Mouse (Mus musculus) hindbrain, embryonic 13.5 days (tissue): ENCODE results near the gene Ptprt. TPM values are rescaled to one million over a fixed set of nuclear protein-coding genes. Genes with fewer than 3 reads are reported as not detected.

Source experiments
- ATAC-seq: fragments of 200-750 bp; cut with Nextera tagmentation; 2 replicates; pipeline ENCODE4 v1.8.0; 2017; ENCODE audit warnings: moderate TSS enrichment; ENCODE audit not compliant: low FRiP score
- H3K27ac ChIP-seq: fragments of 300-500 bp; sonication (generic); 2 replicates; pipeline ENCODE4 v1.5.1; 2015; ENCODE audit warnings: inconsistent platforms, mild to moderate bottlenecking, moderate library complexity
- H3K27me3 ChIP-seq: fragments of 300-500 bp; sonication (generic); 2 replicates; pipeline ENCODE4 v1.6.1; 2015; ENCODE audit warnings: mild to moderate bottlenecking, inconsistent platforms
- H3K36me3 ChIP-seq: fragments of 300-500 bp; sonication (generic); 2 replicates; pipeline ENCODE4 v1.6.1; 2015; ENCODE audit warnings: mild to moderate bottlenecking, inconsistent platforms
- H3K4me1 ChIP-seq: fragments of 300-500 bp; sonication (generic); replicated peaks from 2 replicates; pipeline ENCODE4 v1.6.1; 2015; ENCODE audit warnings: inconsistent platforms
- H3K4me2 ChIP-seq: fragments of 300-500 bp; sonication (generic); 2 replicates; pipeline ENCODE4 v1.6.1; 2015; ENCODE audit warnings: inconsistent platforms, mild to moderate bottlenecking, moderate library complexity
- H3K4me3 ChIP-seq: fragments of 300-500 bp; sonication (generic); 2 replicates; pipeline ENCODE4 v1.5.1; 2015; ENCODE audit warnings: mild to moderate bottlenecking, inconsistent platforms
- H3K9ac ChIP-seq: fragments of 300-500 bp; sonication (generic); 2 replicates; pipeline ENCODE4 v1.6.1; 2015; ENCODE audit warnings: mild to moderate bottlenecking, inconsistent platforms
- H3K9me3 ChIP-seq: fragments of 300-500 bp; sonication (generic); 2 replicates; pipeline ENCODE4 v1.6.1; 2016; ENCODE audit warnings: inconsistent platforms
- WGBS: fragments of 180-500 bp; shearing (Covaris S2); methylation state at CpG from one replicate; pipeline ENCODE4 v1.1.7; 2015; 5-methylcytosine and 5-hydroxymethylcytosine counted together
- polyA plus RNA-seq: library from polyadenylated mRNA; unstranded; fragments of >200 nt; fragmentation: Nextera tagmentation; extraction: Ambion mirVana; gene quantifications from 2 replicates; pipeline ENCODE4 v1.2.1, GENCODE M21; 2015

The Ptprt gene
- polyA plus RNA-seq, 1 experiment from 2014 or later = 8.4 TPM

DNA sequence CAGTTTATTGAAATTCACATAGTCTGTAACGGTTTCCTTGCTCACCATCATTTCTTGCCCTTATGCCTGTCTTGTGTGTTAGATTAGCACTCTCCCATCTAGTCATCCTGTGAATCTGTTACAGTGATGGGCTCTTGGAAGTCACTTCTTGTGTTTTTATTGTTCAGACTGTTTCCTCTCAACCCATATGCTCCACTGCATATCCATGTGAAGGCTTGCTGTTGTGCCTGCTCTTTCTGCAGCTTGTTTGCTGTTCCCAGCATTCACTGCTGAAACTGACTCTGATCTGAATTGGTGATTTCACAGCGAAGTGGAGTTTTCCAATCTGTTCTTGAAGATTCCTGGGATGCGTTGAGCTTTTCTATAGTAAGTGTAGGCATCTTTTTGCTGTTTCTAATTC is 678.6 kb downstream of the Ptprt start:
- Histone ChIP-seq H3K27me3 (no peaks in the 10 kb centered on the region), H3K27ac (no peak overlapping the region), H3K9me3 (no peaks in the 10 kb centered on the region), H3K9ac (no peak overlapping the region), H3K4me3 (no peak overlapping the region), H3K4me2 (no peak overlapping the region), H3K36me3 (no peaks in the 10 kb centered on the region), H3K4me1 (no peaks in the 10 kb centered on the region)
- no peak for ATAC-seq
- 86% methylated on average over 3 of the region's 3 CpGs for WGBS

DNA sequence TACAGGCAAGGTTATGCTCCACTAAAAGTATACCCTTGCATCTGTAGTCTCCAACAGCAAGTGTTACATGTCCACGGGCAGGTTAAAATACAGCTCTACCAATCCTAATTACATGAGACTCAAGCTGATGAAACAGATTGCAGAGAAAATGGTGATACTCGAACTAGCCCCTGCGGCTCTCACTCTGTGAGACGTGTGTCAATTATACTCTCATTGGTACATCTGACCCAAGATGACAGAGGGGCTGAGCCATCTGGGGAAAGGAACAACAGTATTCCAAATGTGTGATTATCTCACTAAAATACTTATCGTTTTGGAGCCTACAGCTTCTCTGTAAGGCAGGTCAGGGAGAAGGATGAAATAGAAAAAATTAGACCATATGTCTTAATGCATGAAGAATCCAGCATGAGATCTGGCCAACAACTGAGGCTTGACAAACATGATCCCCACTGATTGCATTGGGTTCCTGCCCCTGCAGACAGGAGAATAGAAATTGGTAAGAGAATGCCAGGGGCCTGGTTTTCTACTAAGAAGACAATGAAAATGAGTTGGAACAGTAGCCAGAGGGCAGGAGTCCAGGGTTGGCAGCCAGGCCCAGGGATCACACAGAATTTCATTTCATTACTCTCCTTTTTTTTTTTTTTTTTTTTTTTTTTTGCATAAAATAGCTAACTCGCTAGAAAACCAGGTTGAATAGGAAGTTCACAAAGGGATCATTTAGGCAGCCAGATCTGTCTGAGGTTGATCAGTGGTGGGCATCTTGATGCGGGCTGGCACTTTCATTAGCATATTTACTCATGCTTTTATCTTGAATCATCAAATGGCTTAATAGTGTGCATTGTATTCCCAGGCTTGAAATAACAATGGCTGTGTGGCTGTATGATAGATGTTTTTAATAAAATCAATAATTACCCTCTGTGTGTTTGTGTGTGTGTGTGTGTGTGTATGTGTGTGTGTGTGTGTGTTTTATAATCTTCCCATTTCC is 699.5 kb downstream of the Ptprt start:
- Histone ChIP-seq H3K27me3 (no peaks in the 10 kb centered on the region), H3K9me3 (no peaks in the 10 kb centered on the region), H3K4me2 (no peak overlapping the region), H3K9ac (no peak overlapping the region), H3K27ac (peak overlapping the region; percentile 67), H3K36me3 (no peaks in the 10 kb centered on the region), H3K4me1 (peaks cover 8% of the 10 kb centered on the region), H3K4me3 (no peak overlapping the region)
- 60% methylated on average over 7 of the region's 7 CpGs for WGBS
- no peak for ATAC-seq

DNA sequence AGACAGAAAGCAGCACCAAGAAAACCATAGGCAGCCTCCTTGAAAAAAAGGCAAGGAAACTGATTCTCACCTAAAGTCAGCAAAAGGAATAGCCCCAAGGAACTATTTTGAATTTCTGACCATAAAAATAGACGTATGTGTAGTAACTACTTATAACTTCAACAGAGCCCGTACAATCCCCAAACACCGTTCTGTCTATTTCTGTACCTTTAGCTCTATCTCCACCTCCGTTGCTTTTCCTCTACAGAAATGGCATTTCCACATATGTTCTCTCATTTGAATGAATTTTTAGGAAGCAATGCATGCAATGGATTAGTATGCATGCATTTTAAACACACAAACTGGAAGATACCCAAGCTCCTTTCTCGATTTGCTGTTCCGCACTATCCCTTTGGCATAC is 715.5 kb downstream of the Ptprt start:
- H3K4me1 ChIP-seq = no peaks in the 10 kb centered on the region
- no peak overlapping the region for H3K4me2 ChIP-seq
- no peak overlapping the region for H3K27ac ChIP-seq
- no peaks in the 10 kb centered on the region for H3K36me3 ChIP-seq
- no peaks in the 10 kb centered on the region for H3K9me3 ChIP-seq
- WGBS = 95% methylated on average over 6 of the region's 6 CpGs
- H3K4me3 ChIP-seq = no peak overlapping the region
- no peaks in the 10 kb centered on the region for H3K27me3 ChIP-seq
- no peak for ATAC-seq
- no peak overlapping the region for H3K9ac ChIP-seq

DNA sequence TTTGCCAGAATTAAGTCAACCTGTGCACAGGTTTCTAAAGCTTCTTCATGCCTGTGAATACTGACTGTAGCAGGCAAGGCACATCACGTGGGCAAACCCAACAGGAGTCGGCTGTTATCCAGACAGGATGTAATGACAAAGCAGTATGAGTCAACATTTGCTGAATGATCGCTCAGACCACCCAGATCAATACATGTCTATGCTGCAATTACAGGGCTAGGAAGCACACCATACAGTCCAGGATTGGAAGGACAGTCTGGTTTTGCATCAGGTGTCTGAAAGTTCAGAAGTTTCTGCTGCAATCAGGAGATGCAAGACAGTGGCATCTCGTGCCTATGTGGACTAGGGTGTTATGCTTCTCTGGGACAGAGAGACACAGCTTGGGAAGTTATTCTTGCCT is 716.3 kb downstream of the Ptprt start:
- Histone ChIP-seq H3K27me3 (no peaks in the 10 kb centered on the region), H3K9me3 (no peaks in the 10 kb centered on the region), H3K4me3 (no peak overlapping the region), H3K4me2 (no peak overlapping the region), H3K27ac (no peak overlapping the region), H3K36me3 (no peaks in the 10 kb centered on the region), H3K9ac (no peak overlapping the region), H3K4me1 (no peaks in the 10 kb centered on the region)
- no peak for ATAC-seq
- WGBS = 83% methylated on average over 4 of the region's 4 CpGs

DNA sequence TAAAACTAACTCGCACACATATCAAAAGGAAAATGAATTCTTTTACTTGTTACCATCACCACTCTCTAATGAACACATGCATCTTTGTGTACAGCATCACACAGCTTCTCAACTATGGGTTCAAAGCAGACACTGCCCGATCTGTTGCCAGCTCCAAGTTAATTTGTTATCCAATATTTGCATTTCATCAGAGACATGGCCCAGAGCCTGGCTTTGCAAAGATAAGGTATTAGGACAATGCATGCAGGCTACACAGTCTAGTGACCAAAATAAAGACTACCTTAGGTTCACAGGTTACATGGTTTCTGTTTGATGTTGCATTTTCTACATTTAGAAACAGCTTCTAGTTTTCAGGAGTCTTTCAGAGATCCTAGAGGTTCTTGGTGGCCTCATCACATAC is 719.0 kb downstream of the Ptprt start:
- no peak overlapping the region for H3K27ac ChIP-seq
- no peaks in the 10 kb centered on the region for H3K27me3 ChIP-seq
- WGBS = 92% methylated on average over 2 of the region's 2 CpGs
- H3K9ac ChIP-seq = no peak overlapping the region
- no peaks in the 10 kb centered on the region for H3K9me3 ChIP-seq
- H3K36me3 ChIP-seq = no peaks in the 10 kb centered on the region
- H3K4me2 ChIP-seq = no peak overlapping the region
- no peaks in the 10 kb centered on the region for H3K4me1 ChIP-seq
- no peak overlapping the region for H3K4me3 ChIP-seq
- ATAC-seq = no peak

DNA sequence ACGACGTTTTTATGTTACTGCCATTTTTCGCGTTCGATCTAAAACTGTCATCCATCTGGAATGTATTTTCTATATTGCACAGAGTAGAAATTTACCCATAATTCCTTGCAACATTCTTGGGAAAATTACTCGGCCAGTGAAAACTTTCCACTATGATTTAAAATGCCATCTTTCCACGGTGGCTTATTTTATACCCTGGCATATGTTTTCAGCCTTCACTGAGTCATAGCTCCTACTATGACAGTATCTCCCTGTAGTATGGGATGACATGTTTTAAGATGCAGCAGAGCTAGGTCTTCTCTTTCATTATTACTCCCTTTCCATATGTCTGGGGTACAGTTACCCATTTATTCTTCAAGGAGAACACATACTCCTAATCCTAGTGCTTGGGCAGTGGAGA is 753.7 kb downstream of the Ptprt start:
- Histone ChIP-seq H3K4me2 (no peak overlapping the region), H3K4me3 (no peak overlapping the region), H3K9me3 (no peaks in the 10 kb centered on the region), H3K27ac (no peak overlapping the region), H3K27me3 (no peaks in the 10 kb centered on the region), H3K4me1 (no peaks in the 10 kb centered on the region), H3K36me3 (no peaks in the 10 kb centered on the region), H3K9ac (no peak overlapping the region)
- 93% methylated on average over 7 of the region's 7 CpGs for WGBS
- no peak for ATAC-seq

DNA sequence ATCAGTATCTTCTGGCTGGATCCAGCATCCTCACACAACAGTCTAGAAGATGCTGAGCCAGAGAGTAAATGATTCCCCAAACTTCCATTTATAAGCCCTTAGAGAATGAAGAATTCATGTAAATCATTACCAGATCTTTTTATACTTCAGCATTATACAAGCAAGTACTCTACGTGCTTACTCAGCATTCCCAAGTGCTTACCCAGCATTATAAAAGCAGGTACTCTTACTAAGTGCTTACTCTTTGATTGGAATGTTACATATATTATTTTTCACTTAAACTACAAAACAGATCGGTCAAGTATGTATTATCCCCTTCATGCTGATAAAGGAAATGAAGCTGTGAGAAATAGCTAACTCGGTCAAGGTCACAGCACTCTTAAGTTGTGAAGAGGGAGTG is 758.8 kb downstream of the Ptprt start:
- H3K9ac ChIP-seq = no peak overlapping the region
- no peaks in the 10 kb centered on the region for H3K36me3 ChIP-seq
- no peaks in the 10 kb centered on the region for H3K27me3 ChIP-seq
- no peak overlapping the region for H3K4me3 ChIP-seq
- H3K9me3 ChIP-seq = no peaks in the 10 kb centered on the region
- ATAC-seq = no peak
- no peak overlapping the region for H3K4me2 ChIP-seq
- no peaks in the 10 kb centered on the region for H3K4me1 ChIP-seq
- 89% methylated on average over 3 of the region's 3 CpGs for WGBS
- no peak overlapping the region for H3K27ac ChIP-seq

DNA sequence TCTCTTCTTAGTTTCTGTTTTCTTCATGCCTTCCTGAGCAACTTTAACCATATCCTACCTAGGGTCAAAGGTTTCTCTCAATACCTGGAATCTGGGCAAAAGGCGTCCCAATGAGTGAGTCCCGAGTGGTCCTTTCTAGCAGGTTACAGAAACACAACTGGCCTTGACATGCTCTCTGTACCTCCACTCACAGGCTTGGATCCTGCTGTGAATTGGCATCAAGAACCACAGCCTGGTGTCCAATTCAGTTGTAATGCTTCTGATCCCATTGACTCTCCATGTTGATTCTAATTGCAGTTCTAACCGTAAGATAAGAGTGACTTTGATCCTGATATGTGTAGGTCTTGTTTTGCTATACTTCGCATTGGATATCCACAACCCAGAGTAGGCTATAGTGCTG is 776.5 kb downstream of the Ptprt start:
- Histone ChIP-seq H3K4me1 (no peaks in the 10 kb centered on the region), H3K4me3 (no peak overlapping the region), H3K9ac (no peak overlapping the region), H3K27ac (no peak overlapping the region), H3K36me3 (no peaks in the 10 kb centered on the region), H3K9me3 (no peaks in the 10 kb centered on the region), H3K27me3 (no peaks in the 10 kb centered on the region), H3K4me2 (no peak overlapping the region)
- WGBS = 96% methylated on average over 4 of the region's 4 CpGs
- ATAC-seq = no peak

DNA sequence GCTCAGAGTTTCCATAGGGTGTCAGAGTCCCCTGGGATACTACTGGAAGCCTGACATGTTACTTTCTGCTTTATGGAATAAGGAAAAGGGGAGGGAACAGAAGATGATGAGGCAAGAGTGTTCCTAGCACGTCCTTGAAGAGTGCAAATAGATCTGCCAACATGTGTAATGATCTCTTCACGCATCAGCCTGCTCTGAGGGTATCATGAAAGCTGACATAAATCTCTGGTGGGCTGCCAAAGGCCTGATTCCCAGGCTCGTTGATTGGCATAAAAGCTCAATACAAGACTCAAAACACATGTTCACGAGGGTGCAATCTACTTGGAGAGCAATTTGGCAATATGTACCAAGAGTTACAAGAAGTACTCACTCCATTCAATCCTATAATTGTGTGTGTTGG is 778.4 kb downstream of the Ptprt start:
- no peak for ATAC-seq
- Histone ChIP-seq H3K27ac (no peak overlapping the region), H3K27me3 (no peaks in the 10 kb centered on the region), H3K4me2 (no peak overlapping the region), H3K36me3 (no peaks in the 10 kb centered on the region), H3K4me3 (no peak overlapping the region), H3K9ac (no peak overlapping the region), H3K9me3 (no peaks in the 10 kb centered on the region), H3K4me1 (no peaks in the 10 kb centered on the region)
- WGBS = 77% methylated on average over 4 of the region's 4 CpGs

DNA sequence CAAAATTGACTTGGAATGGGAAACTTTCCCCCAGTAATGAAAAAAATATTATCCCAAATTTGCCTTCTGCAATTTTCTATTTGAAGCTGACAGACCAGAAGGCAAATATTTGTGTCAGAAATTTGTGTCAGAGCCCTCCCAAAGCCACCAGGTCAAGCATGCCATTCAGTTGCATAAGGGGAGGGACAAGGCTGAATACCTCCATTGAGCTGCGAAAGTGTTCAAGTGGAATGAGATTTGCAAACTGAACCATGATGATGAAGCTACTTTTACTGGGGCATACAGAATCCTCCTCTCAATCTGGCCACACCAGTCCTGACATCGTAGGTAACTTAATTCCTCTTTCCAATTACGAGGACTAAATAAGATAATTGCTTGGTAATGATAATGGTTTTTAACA is 780.0 kb downstream of the Ptprt start:
- no peak overlapping the region for H3K27ac ChIP-seq
- WGBS = 74% methylated on average over 3 of the region's 3 CpGs

DNA sequence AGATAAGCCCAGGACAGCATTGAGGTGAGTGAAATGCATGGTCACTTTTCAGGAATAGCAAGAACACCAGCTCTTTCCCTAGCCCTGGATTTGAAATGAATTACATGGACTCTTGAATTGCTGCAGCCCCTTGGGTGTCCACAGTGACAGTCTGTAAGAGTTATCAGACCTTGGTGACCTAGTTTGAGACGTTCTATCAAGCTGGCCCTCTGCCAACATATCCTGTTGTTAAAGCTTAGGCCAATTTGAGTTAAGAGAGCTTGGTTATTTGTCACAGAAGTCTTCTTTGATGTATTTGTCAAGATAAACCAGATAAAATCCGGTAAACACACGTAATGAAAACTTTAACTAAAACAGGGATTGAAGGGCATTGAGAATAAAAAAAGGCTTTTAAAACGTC is 795.7 kb downstream of the Ptprt start:
- Histone ChIP-seq H3K27ac (no peak overlapping the region), H3K36me3 (no peaks in the 10 kb centered on the region), H3K9me3 (no peaks in the 10 kb centered on the region), H3K4me1 (no peaks in the 10 kb centered on the region), H3K9ac (no peak overlapping the region), H3K4me3 (no peak overlapping the region), H3K4me2 (no peak overlapping the region), H3K27me3 (no peaks in the 10 kb centered on the region)
- 67% methylated on average over 4 of the region's 4 CpGs for WGBS
- ATAC-seq = no peak

More for the DNA sequence above, 780.0 kb downstream of the Ptprt start:
- no peak overlapping the region for H3K9ac ChIP-seq
- H3K36me3 ChIP-seq = no peaks in the 10 kb centered on the region
- ATAC-seq = no peak
- H3K27me3 ChIP-seq = no peaks in the 10 kb centered on the region
- H3K4me1 ChIP-seq = no peaks in the 10 kb centered on the region
- no peak overlapping the region for H3K4me2 ChIP-seq
- H3K9me3 ChIP-seq = no peaks in the 10 kb centered on the region
- no peak overlapping the region for H3K4me3 ChIP-seq

DNA sequence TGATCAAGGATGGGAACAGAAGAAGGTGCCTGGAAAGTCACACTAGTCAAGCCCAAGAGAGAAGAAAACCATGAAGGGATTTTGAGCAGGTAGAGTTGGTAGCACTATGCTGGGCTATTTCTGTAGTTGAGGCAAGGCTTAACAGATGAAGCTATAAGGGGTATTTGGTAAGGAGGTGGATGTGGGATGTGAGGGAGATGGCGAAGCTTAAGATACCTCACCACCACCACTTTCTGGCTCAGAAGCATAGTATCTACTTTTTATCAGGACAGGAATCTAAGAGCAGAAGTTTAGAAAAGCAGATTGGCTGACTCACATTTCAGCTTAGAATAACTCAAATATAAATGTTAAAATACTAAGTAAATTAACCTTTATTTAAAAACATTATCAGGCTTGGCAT is 802.1 kb downstream of the Ptprt start:
- no peak overlapping the region for H3K4me3 ChIP-seq
- no peaks in the 10 kb centered on the region for H3K36me3 ChIP-seq
- no peaks in the 10 kb centered on the region for H3K27me3 ChIP-seq
- ATAC-seq = no peak
- no peaks in the 10 kb centered on the region for H3K9me3 ChIP-seq
- H3K4me1 ChIP-seq = no peaks in the 10 kb centered on the region
- WGBS = 88% methylated on average over 1 of the region's 1 CpGs
- H3K27ac ChIP-seq = no peak overlapping the region
- H3K9ac ChIP-seq = no peak overlapping the region
- H3K4me2 ChIP-seq = no peak overlapping the region

DNA sequence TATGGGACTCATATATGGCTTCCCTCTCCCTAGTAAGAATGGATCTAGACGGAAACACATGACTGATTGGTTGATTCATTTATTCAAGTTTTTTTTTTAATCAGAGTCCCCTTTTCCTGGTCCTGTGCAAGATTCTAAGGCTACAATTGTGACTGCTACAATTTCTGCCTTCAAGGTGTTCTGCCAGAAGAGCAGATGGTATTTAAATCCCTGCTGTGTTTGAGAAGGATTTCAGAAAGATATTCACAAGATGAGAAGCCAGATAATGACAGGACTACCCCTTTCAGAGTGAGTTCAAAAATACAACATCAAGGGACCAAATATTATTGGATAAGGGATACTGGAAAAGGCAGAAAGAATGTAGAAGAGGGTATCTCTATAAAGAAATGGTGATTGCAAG is 802.6 kb downstream of the Ptprt start:
- Histone ChIP-seq H3K4me2 (no peak overlapping the region), H3K4me3 (no peak overlapping the region), H3K9ac (no peak overlapping the region), H3K27me3 (no peaks in the 10 kb centered on the region), H3K27ac (no peak overlapping the region), H3K9me3 (no peaks in the 10 kb centered on the region), H3K36me3 (no peaks in the 10 kb centered on the region), H3K4me1 (no peaks in the 10 kb centered on the region)
- no peak for ATAC-seq
- 81% methylated on average over 1 of the region's 1 CpGs for WGBS
